In genomic region chr11:43925584-43925983, GRCm38 (mm10) we compare ENCODE assay signal across 23 mouse cellular contexts. TPM values are rescaled to one million over a fixed set of nuclear protein-coding genes. Genes with fewer than 3 reads are reported as not detected.
DNase-seq lines count a peak whose midpoint lies in the region; ATAC-seq and TF ChIP-seq lines count a peak whose summit lies in the region.
"Had no signal": no experiment of that assay in that cellular context is flagged by ENCODE, and none has a peak within 500 bp of the region (broad histone marks: within the 10 kb centered on the region; RNA-seq: fewer than 3 reads in every experiment).

No protein-coding gene starts in this region.

- intact Hi-C loops in heart, postnatal 25 days (cut with DNase I), result loop anchor here (5.0 kb wide), 1 partner anchor 88 kb away; no protein-coding TSS in a partner anchor

- no peaks in the 10 kb centered on the region for H3K9me3 ChIP-seq in heart, embryonic 14.5 days (ENCODE audit: control insufficient read depth, low read length)
- H3K9me3 ChIP-seq in midbrain, embryonic 14.5 days (ENCODE audit: control insufficient read depth, low read length), result no peaks in the 10 kb centered on the region
- H3K9me3 ChIP-seq: forebrain, embryonic 15.5 days; intestine, embryonic 15.5 days had no signal

- H3K36me3 ChIP-seq in heart, embryonic 14.5 days (ENCODE audit: control insufficient read depth, insufficient read depth, low read length), result no peaks in the 10 kb centered on the region
- no peaks in the 10 kb centered on the region for H3K36me3 ChIP-seq in midbrain, embryonic 14.5 days (ENCODE audit: control insufficient read depth, insufficient read depth, low read length)
- H3K36me3 ChIP-seq in kidney, adult 2 months (ENCODE audit: control insufficient read depth, insufficient read depth, low read length), result no peaks in the 10 kb centered on the region
- H3K36me3 ChIP-seq: forebrain, embryonic 15.5 days; intestine, embryonic 15.5 days had no signal

- no peaks in the 10 kb centered on the region for H3K27me3 ChIP-seq in heart, embryonic 14.5 days (ENCODE audit: control insufficient read depth, insufficient read depth, low read length)
- no peaks in the 10 kb centered on the region for H3K27me3 ChIP-seq in midbrain, embryonic 14.5 days (ENCODE audit: control insufficient read depth, insufficient read depth, low read length)
- no peaks in the 10 kb centered on the region for H3K27me3 ChIP-seq in kidney, adult 2 months (replicated peaks; ENCODE audit: control insufficient read depth, insufficient read depth, low read length)
- H3K27me3 ChIP-seq: forebrain, embryonic 15.5 days; intestine, embryonic 15.5 days; Patski had no signal

- H3K4me1 ChIP-seq in heart, embryonic 14.5 days (ENCODE audit: control insufficient read depth in 2 of 2, insufficient read depth in 2 of 2, low read length in 2 of 2), result peaks cover 5 to 11% of the 10 kb centered on the region in 2 experiments
- H3K4me1 ChIP-seq in midbrain, embryonic 14.5 days (ENCODE audit: control insufficient read depth, insufficient read depth, low read length), result no peaks in the 10 kb centered on the region
- H3K4me1 ChIP-seq in kidney, adult 2 months (ENCODE audit: control insufficient read depth, insufficient read depth, low read length), result no peaks in the 10 kb centered on the region
- H3K4me1 ChIP-seq: intestine, embryonic 15.5 days had no signal

- no peak overlapping the region for H3K27ac ChIP-seq in heart, embryonic 14.5 days (replicated peaks in 1 of 2; ENCODE audit: control insufficient read depth in 1 of 2, insufficient read depth in 1 of 2, low read depth in 2 of 2, low read length in 2 of 2)
- no peak overlapping the region for H3K27ac ChIP-seq in midbrain, embryonic 14.5 days (replicated peaks; ENCODE audit: low read depth, low read length)
- H3K27ac ChIP-seq in kidney, adult 2 months (ENCODE audit: insufficient read depth, low read depth, low read length), result no peak overlapping the region
- H3K27ac ChIP-seq: forebrain, embryonic 15.5 days; hindbrain, embryonic 14.5 days; intestine, embryonic 15.5 days; layer of hippocampus, adult 2 months; macrophage had no signal

- 17% methylated on average over 6 of the region's 6 CpGs for WGBS in heart, embryonic 14.5 days
- 25% methylated on average over 6 of the region's 6 CpGs for WGBS in midbrain, embryonic 14.5 days
- WGBS in kidney, adult 2 months, result 62% methylated on average over 6 of the region's 6 CpGs

- H3K4me3 ChIP-seq in heart, embryonic 14.5 days (ENCODE audit: control insufficient read depth in 1 of 2, insufficient read depth in 1 of 2, low read depth in 1 of 2, low read length in 2 of 2), result no peak overlapping the region
- no peak overlapping the region for H3K4me3 ChIP-seq in midbrain, embryonic 14.5 days (replicated peaks; ENCODE audit: low read depth, low read length)
- no peak overlapping the region for H3K4me3 ChIP-seq in kidney, adult 2 months (ENCODE audit: insufficient read depth, low read depth, low read length)
- H3K4me3 ChIP-seq: forebrain, embryonic 15.5 days; intestine, embryonic 15.5 days; layer of hippocampus, adult 2 months had no signal

- no peak for TF ChIP-seq POLR2A in kidney, adult 2 months (IDR thresholded peaks at IDR 0.05; ENCODE audit: low read depth, low read length)

- peak; percentile 64; the same call in 1 of the 2 replicates for ATAC-seq in heart, embryonic 14.5 days (ENCODE audit: insufficient number of reproducible peaks, insufficient read depth, low FRiP score, low read depth)
- ATAC-seq in midbrain, embryonic 14.5 days (ENCODE audit: low FRiP score, low TSS enrichment), result no peak
- ATAC-seq in frontal cortex, adult (ENCODE audit: low TSS enrichment), result no peak
- ATAC-seq: activated CD4-positive, CD25-positive, alpha-beta regulatory T cell, adult 4 months; forebrain, embryonic 15.5 days; intestine, embryonic 15.5 days had no signal

- no peak for TF ChIP-seq CTCF in kidney, adult 2 months (conservative IDR thresholded peaks at IDR 0.05; ENCODE audit: insufficient read depth, insufficient read length, low read depth, low read length)

- no peak overlapping the region for H3K9ac ChIP-seq in heart, embryonic 14.5 days (ENCODE audit: low read length)
- no peak overlapping the region for H3K9ac ChIP-seq in midbrain, embryonic 14.5 days (replicated peaks; ENCODE audit: low read length)
- H3K9ac ChIP-seq: forebrain, embryonic 15.5 days; hindbrain, embryonic 14.5 days; intestine, embryonic 15.5 days; lung, embryonic 14.5 days had no signal

- no peak overlapping the region for H3K4me2 ChIP-seq in heart, embryonic 14.5 days (ENCODE audit: low read length)
- H3K4me2 ChIP-seq in midbrain, embryonic 14.5 days (ENCODE audit: low read length), result no peak overlapping the region
- H3K4me2 ChIP-seq: forebrain, embryonic 15.5 days; hindbrain, embryonic 14.5 days; intestine, embryonic 15.5 days; lung, embryonic 14.5 days had no signal

- peak; percentile 93 for DNase-seq in heart, adult 11 months
- no peak for DNase-seq in heart, postnatal 25 days (ENCODE audit: low spot score)
- DNase-seq in heart, adult 9 months (ENCODE audit: low spot score in 2 of 2), result peak; percentile 12 to 21
- DNase-seq in midbrain, embryonic 14.5 days, result peak; percentile 37
- no peak for DNase-seq in cerebellum, adult 9-10 months
- no peak for DNase-seq in kidney, adult 2 months
- DNase-seq: adrenal gland, postnatal 25 days; cerebellum, postnatal 10 days; gastrocnemius, postnatal 14 days; kidney, postnatal 10 days; left cerebral cortex, postnatal 4 days; lung, embryonic 14.5 days; right cerebral cortex, postnatal 4 days; thymus, postnatal 4 days had no signal

RNA-seq across cellular contexts. Expression of gene Adra1b, which starts 24.6 kb away (rescaled TPM):
- 10 to 100 TPM; 48.0 to 53.7 TPM for total RNA-seq in heart, postnatal 25 days (2021)
- 3.4 and 4.0 TPM in 2 replicates for polyA plus RNA-seq in heart, embryonic 14.5 days (2014; fragmentation: Nextera tagmentation; extraction: Ambion mirVana)
- 3.1 and 6.2 TPM in 2 replicates for polyA plus RNA-seq in midbrain, embryonic 14.5 days (2014; fragmentation: Nextera tagmentation; extraction: Ambion mirVana)
- polyA plus RNA-seq in kidney, adult 2 months (2012; rRNA removed), result 5.6 and 6.9 TPM in 2 replicates
- polyA plus RNA-seq: activated CD4-positive, CD25-positive, alpha-beta regulatory T cell, adult 4 months had no signal

Comparison
In these comparisons a context has a peak if more than half of its experiments do, and no peak if none do; other contexts are left out.
1. DNase-seq: peak in heart, adult 11 months (single experiment), heart, adult 9 months (2 of 2) and midbrain, embryonic 14.5 days (single experiment); none in heart, postnatal 25 days (single experiment), cerebellum, adult 9-10 months (single experiment) and kidney, adult 2 months (single experiment).